ENCODE assay signal across 21 mouse cellular contexts in the genomic region with DNA sequence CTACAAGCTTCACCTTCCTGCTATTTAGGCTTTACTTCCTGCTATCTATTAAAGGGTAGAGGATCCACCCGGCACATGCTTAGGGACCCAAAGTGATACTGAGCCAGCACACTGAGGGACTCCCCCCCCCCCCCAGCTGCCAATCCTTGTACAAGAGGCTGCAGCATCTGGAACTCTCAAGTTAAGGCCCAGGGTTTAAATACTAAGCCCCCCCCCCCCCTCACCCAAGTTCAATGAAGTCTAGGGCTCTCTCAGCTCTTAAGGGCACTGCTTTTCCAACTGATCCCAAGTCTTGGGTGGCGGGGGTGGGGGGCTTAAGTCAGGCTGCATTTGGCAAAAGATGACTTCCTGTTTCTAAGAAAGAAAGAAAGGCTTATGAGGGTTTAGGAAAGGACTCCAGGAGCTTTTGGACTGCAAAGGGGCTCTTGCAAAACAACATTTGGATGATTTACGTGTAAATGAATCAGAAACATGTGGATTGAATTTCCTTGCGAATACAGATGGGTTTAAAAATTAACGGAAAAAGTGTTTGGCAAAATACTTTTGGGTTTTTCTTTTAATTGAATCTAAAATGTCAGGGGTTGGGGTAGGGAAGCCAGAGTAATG.
DNase-seq lines count a peak whose midpoint lies in the region; ATAC-seq and TF ChIP-seq lines count a peak whose summit lies in the region.
"Had no signal": no experiment of that assay in that cellular context is flagged by ENCODE, and none has a peak within 500 bp of the region (broad histone marks: within the 10 kb centered on the region; RNA-seq: fewer than 3 reads in every experiment).

No protein-coding gene starts in this region.

- H3K36me3 ChIP-seq in embryonic facial prominence, embryonic 15.5 days = no peaks in the 10 kb centered on the region; the same call in 1 of the 2 replicates
- peaks cover 38% of the 10 kb centered on the region for H3K36me3 ChIP-seq in limb, embryonic 13.5 days

- WGBS in embryonic facial prominence, embryonic 15.5 days = 32% methylated on average over 5 of the region's 5 CpGs
- WGBS in limb, embryonic 13.5 days = 25% methylated on average over 5 of the region's 5 CpGs

- H3K4me3 ChIP-seq in gastrocnemius, adult 2 months = no peak overlapping the region
- no peak overlapping the region for H3K4me3 ChIP-seq in embryonic facial prominence, embryonic 15.5 days (replicated peaks)
- H3K4me3 ChIP-seq in limb, embryonic 13.5 days = no peak overlapping the region
- H3K4me3 ChIP-seq: heart, embryonic 13.5 days; megakaryocyte, embryonic 14.5 days; neural tube, embryonic 13.5 days had no signal

- no peak for DNase-seq in gastrocnemius, adult 2 months
- no peak for DNase-seq in gastrocnemius, postnatal 36 days
- DNase-seq in Patski (ENCODE audit: low read depth, low spot score) = peak; percentile 60
- no peak for DNase-seq in lung, postnatal 36 days
- no peak for DNase-seq in adrenal gland, postnatal 14 days
- DNase-seq in thymus, postnatal 10 days (ENCODE audit: low spot score in 2 of 2) = no peak
- DNase-seq: cerebellum, postnatal 10 days; heart, postnatal 36 days; lung, adult 18-20 months; lung, postnatal 14 days; midbrain, embryonic 14.5 days; thymus, postnatal 4 days had no signal

- no peak overlapping the region for H3K9ac ChIP-seq in embryonic facial prominence, embryonic 15.5 days
- no peak overlapping the region for H3K9ac ChIP-seq in limb, embryonic 13.5 days
- H3K9ac ChIP-seq: heart, embryonic 13.5 days; hindbrain, embryonic 14.5 days had no signal

- CTCF ChIA-PET in Patski (lab: Charles Lee) = no interaction called here

- TF ChIP-seq CTCF in gastrocnemius, adult 2 months (IDR thresholded peaks at IDR 0.05) = no peak
- TF ChIP-seq CTCF in Patski (IDR thresholded peaks at IDR 0.05) = no peak

- no peak overlapping the region for H3K4me2 ChIP-seq in embryonic facial prominence, embryonic 15.5 days (replicated peaks)
- no peak overlapping the region for H3K4me2 ChIP-seq in limb, embryonic 13.5 days (replicated peaks)
- H3K4me2 ChIP-seq: heart, embryonic 13.5 days; hindbrain, embryonic 14.5 days; liver, embryonic 11.5 days; neural tube, embryonic 13.5 days had no signal

- peak; percentile 60 for ATAC-seq in Patski
- no peak for ATAC-seq in embryonic facial prominence, embryonic 15.5 days (ENCODE audit: insufficient number of reproducible peaks, low FRiP score, low TSS enrichment, low read depth)
- 0 out of 2 replicates have a peak, but pooled peaks have one; percentile 36 for ATAC-seq in limb, embryonic 13.5 days (ENCODE audit: low FRiP score, low read depth)
- ATAC-seq: forebrain, embryonic 14.5 days had no signal

- POLR2A ChIA-PET in Patski (lab: Charles Lee) = interaction anchor here (0.6 to 1.1 kb wide), 3 partner anchors 14 to 331 kb away, joined by 3 to 6 read pairs (median 3); no protein-coding TSS in a partner anchor

- no peaks in the 10 kb centered on the region for H3K27me3 ChIP-seq in Patski
- H3K27me3 ChIP-seq in embryonic facial prominence, embryonic 15.5 days = no peaks in the 10 kb centered on the region
- H3K27me3 ChIP-seq in limb, embryonic 13.5 days = no peaks in the 10 kb centered on the region
- H3K27me3 ChIP-seq: CH12.LX; heart, embryonic 13.5 days; neural tube, embryonic 13.5 days had no signal

- peak overlapping the region; percentile 67; the same call in 1 of the 2 replicates for H3K27ac ChIP-seq in gastrocnemius, adult 2 months
- H3K27ac ChIP-seq in embryonic facial prominence, embryonic 15.5 days (replicated peaks) = peak overlapping the region; percentile 44; the same call in 1 of the 2 replicates
- peak overlapping the region; percentile 44; the same call in 1 of the 2 replicates for H3K27ac ChIP-seq in limb, embryonic 13.5 days
- H3K27ac ChIP-seq: heart, embryonic 13.5 days; hindbrain, embryonic 14.5 days had no signal

- no peaks in the 10 kb centered on the region for H3K9me3 ChIP-seq in embryonic facial prominence, embryonic 15.5 days (replicated peaks)
- no peaks in the 10 kb centered on the region for H3K9me3 ChIP-seq in limb, embryonic 13.5 days
- H3K9me3 ChIP-seq: heart, embryonic 13.5 days; megakaryocyte, embryonic 14.5 days; neural tube, embryonic 13.5 days had no signal

- in situ Hi-C loops in Patski (cut with MboI; ENCODE audit: low pct_unique_long_range_greater_than_20kb) = loop anchor here (5.0 kb wide), 1 partner anchor 55 kb away; no protein-coding TSS in a partner anchor

- peaks cover 12% of the 10 kb centered on the region for H3K4me1 ChIP-seq in embryonic facial prominence, embryonic 15.5 days
- peaks cover 36% of the 10 kb centered on the region for H3K4me1 ChIP-seq in limb, embryonic 13.5 days

- intact Hi-C loops in gastrocnemius, adult 2 months (cut with DNase I) = loop anchor here (10.0 kb wide), 1 partner anchor 228 kb away; no protein-coding TSS in a partner anchor
- intact Hi-C loops in gastrocnemius, postnatal 36 days (cut with DNase I) = loop anchor here (10.0 kb wide), 1 partner anchor 228 kb away; no protein-coding TSS in a partner anchor
